Mouse (Mus musculus): ENCODE results near the gene Hmgn2.
A peak's percentile ranks its signal among the peaks of the same experiment; 100 is the strongest.

Hmgn2 gene

GRCm38 (mm10) chr4:133978021-133978711, 9.7 kb upstream of the Hmgn2 start:
- DNase-seq (ENCODE audit: low read depth, low spot score): no peak

- no peak for DNase-seq (ENCODE audit: low read depth, low spot score)
Measured at GRCm38 (mm10) chr4:133971741-133972140, 3.3 kb upstream of the Hmgn2 start.

GRCm38 (mm10) chr4:133970876-133971275, 2.4 kb upstream of the Hmgn2 start:
- DNase-seq (ENCODE audit: low read depth, low spot score): no peak

- DNase-seq (ENCODE audit: low read depth, low spot score): no peak
Measured at GRCm38 (mm10) chr4:133970196-133970595, 1.7 kb upstream of the Hmgn2 start.

GRCm38 (mm10) chr4:133969114-133969770, 792 bp upstream of the Hmgn2 start:
- DNase-seq (ENCODE audit: low read depth, low spot score): no peak

GRCm38 (mm10) chr4:133967866-133968149, 642 bp downstream of the Hmgn2 start:
- peak; percentile 92 for DNase-seq (ENCODE audit: low read depth, low spot score)

GRCm38 (mm10) chr4:133967138-133967865, 1.1 kb downstream of the Hmgn2 start:
- DNase-seq (ENCODE audit: low read depth, low spot score): peak; percentile 98

GRCm38 (mm10) chr4:133966271-133966940, 2.0 kb downstream of the Hmgn2 start:
- no peak for DNase-seq (ENCODE audit: low read depth, low spot score)

- no peak for DNase-seq (ENCODE audit: low read depth, low spot score)
Measured at GRCm38 (mm10) chr4:133962566-133962965, 5.9 kb downstream of the Hmgn2 start.

GRCm38 (mm10) chr4:133958884-133959283, 9.6 kb downstream of the Hmgn2 start:
- DNase-seq (ENCODE audit: low read depth, low spot score): no peak

GRCm38 (mm10) chr4:133956358-133956757, 12.1 kb downstream of the Hmgn2 start:
- no peak for DNase-seq (ENCODE audit: low read depth, low spot score)

GRCm38 (mm10) chr4:133946736-133947135, 21.7 kb downstream of the Hmgn2 start:
- no peak for DNase-seq (ENCODE audit: low read depth, low spot score)

GRCm38 (mm10) chr4:133943791-133944190, 24.7 kb downstream of the Hmgn2 start:
- DNase-seq (ENCODE audit: low read depth, low spot score): no peak

GRCm38 (mm10) chr4:133942679-133943078, 25.8 kb downstream of the Hmgn2 start:
- no peak for DNase-seq (ENCODE audit: low read depth, low spot score)

- DNase-seq (ENCODE audit: low read depth, low spot score): no peak
Measured at GRCm38 (mm10) chr4:133941576-133941975, 26.9 kb downstream of the Hmgn2 start.

- no peak for DNase-seq (ENCODE audit: low read depth, low spot score)
Measured at GRCm38 (mm10) chr4:133940386-133941260, 27.8 kb downstream of the Hmgn2 start.

GRCm38 (mm10) chr4:133938077-133938476, 30.4 kb downstream of the Hmgn2 start:
- no peak for DNase-seq (ENCODE audit: low read depth, low spot score)

- DNase-seq (ENCODE audit: low read depth, low spot score): no peak
Measured at GRCm38 (mm10) chr4:133931785-133932184, 36.7 kb downstream of the Hmgn2 start.

- DNase-seq (ENCODE audit: low read depth, low spot score): peak; percentile 47
Measured at GRCm38 (mm10) chr4:133931349-133931748, 37.1 kb downstream of the Hmgn2 start.

GRCm38 (mm10) chr4:133929278-133929670, 39.2 kb downstream of the Hmgn2 start:
- DNase-seq (ENCODE audit: low read depth, low spot score): no peak

GRCm38 (mm10) chr4:133928576-133929277, 39.7 kb downstream of the Hmgn2 start:
- peak; percentile 19 for DNase-seq (ENCODE audit: low read depth, low spot score)

Data from CD4-positive, CD25-positive, alpha-beta regulatory T cell, adult 2 months (primary cell).